Mouse (Mus musculus): ENCODE data around the gene Tead3.

DNA sequence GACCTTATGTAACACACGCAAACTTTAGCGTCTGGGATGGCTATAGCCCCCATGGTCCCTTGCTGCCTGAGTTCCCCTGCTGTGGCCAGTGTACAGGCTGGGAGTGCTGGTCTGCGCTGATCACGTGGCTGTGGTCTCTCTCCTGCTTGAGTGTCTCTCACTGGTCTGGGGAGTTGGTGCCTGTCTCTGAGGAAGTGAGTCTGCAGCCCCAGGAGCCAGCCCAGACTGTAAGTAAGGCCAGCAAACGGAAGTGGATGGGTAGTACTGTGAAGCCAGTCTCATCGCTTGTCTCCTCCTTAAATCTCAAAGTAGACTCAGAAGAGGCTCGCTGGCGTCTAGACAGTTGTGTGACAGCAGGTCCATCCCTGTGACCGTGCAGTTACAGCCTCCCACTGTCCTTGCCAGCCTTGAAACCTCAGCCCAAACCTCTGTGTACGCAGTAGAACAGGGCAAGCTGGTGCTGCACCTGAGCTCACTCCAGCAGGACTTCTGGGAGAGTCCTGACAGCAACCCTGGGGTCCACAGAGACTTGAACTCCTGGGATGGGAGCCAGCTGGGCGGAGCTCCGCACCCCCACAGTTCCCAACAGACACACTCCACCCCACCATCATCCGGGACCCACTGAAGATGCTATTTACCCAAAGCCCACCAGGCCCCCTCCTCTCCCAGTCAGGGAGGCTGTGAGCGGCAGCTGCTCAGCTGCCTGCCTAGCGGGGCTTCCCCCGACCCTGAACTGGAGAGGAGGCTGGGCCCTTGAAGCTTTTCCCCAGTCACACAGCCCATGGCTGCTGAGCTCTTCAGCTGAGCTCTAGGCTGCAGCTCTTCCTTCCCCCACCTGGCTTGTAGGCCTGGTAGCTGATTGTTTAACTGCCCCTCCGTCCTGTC is 55.9 kb downstream of the Tead3 start:
- TF ChIP-seq POLR2A (IDR thresholded peaks at IDR 0.05; ENCODE audit: borderline replicate concordance, low read depth, low read length) (no peak), CTCF (IDR thresholded peaks at IDR 0.05; ENCODE audit: low read depth, low read length) (no peak)

Data from bone marrow macrophage, adult 2 months (primary cell).